31 mouse cellular contexts compared by ENCODE assay signal in the genomic region with DNA sequence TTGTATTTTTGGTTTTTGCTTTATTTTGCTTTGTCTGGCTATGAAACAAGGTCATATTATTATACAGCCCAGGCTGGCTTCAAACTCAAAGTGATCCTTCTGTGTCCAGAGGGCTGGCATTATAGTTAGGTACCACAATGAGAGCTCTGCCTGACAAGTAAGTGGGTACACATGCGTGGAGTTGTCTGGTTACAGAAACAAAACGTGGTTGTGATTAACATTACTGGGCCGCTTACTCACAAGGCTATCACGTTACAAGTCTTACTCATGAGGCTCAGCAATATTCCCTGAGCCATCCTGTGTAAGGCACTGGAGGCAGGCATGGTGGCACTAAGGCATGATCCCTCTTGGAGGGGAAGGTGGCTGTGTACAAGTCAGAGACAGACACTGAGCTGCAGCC. TPM values are rescaled to one million over a fixed set of nuclear protein-coding genes. Genes with fewer than 3 reads are reported as not detected.
DNase-seq lines count a peak whose midpoint lies in the region; ATAC-seq lines count a peak whose summit lies in the region.
"Had no signal": no experiment of that assay in that cellular context is flagged by ENCODE, and none has a peak within 500 bp of the region (broad histone marks: within the 10 kb centered on the region; RNA-seq: fewer than 3 reads in every experiment).

No protein-coding gene starts in this region.

- peak; percentile 61 for DNase-seq in 3134 (ENCODE audit: extremely low read depth, insufficient read length, low spot score)
- DNase-seq in NIH3T3 (ENCODE audit: low read depth): peak; percentile 91
- peak; percentile 61 for DNase-seq in forelimb bud, embryonic 11.5 days (ENCODE audit: low read depth, low spot score)
- DNase-seq in hindbrain, embryonic 14.5 days (ENCODE audit: low spot score): no peak
- DNase-seq in kidney, postnatal 10 days: no peak
- DNase-seq: adrenal gland, postnatal 25 days; B cell, adult 2 months; cerebellum, adult 8-10 months; cerebellum, postnatal 36 days; gastrocnemius, postnatal 14 days; heart, adult 18-20 months; heart, postnatal 14 days; kidney, adult 18-20 months; lung, embryonic 14.5 days; right cerebral cortex, postnatal 14 days; spleen, adult 18-20 months; thymus, postnatal 25 days had no signal

- H3K9me3 ChIP-seq in embryonic facial prominence, embryonic 12.5 days: no peaks in the 10 kb centered on the region
- no peaks in the 10 kb centered on the region for H3K9me3 ChIP-seq in hindbrain, embryonic 14.5 days (ENCODE audit: control insufficient read depth, low read length)
- peaks cover 3% of the 10 kb centered on the region; the same call in 1 of the 2 replicates for H3K9me3 ChIP-seq in midbrain, embryonic 13.5 days
- no peaks in the 10 kb centered on the region for H3K9me3 ChIP-seq in hindbrain, embryonic 16.5 days (ENCODE audit: control insufficient read depth, low read length)
- H3K9me3 ChIP-seq: heart, embryonic 13.5 days; midbrain, embryonic 12.5 days had no signal

- no peak overlapping the region for H3K4me2 ChIP-seq in embryonic facial prominence, embryonic 12.5 days (replicated peaks)
- no peak overlapping the region for H3K4me2 ChIP-seq in hindbrain, embryonic 14.5 days (replicated peaks)
- no peak overlapping the region for H3K4me2 ChIP-seq in midbrain, embryonic 13.5 days (replicated peaks)
- no peak overlapping the region for H3K4me2 ChIP-seq in hindbrain, embryonic 16.5 days (ENCODE audit: low read length)
- H3K4me2 ChIP-seq: heart, embryonic 13.5 days; lung, embryonic 14.5 days; midbrain, embryonic 12.5 days had no signal

- H3K4me3 ChIP-seq in embryonic facial prominence, embryonic 12.5 days: no peak overlapping the region
- no peak overlapping the region for H3K4me3 ChIP-seq in hindbrain, embryonic 14.5 days (replicated peaks; ENCODE audit: low read length)
- H3K4me3 ChIP-seq in midbrain, embryonic 13.5 days (replicated peaks): no peak overlapping the region
- H3K4me3 ChIP-seq in hindbrain, embryonic 16.5 days (ENCODE audit: low read length): no peak overlapping the region
- H3K4me3 ChIP-seq: erythroblast, embryonic 14.5 days; heart, embryonic 13.5 days; midbrain, embryonic 12.5 days had no signal

- 19% methylated on average over 4 of the region's 4 CpGs for WGBS in embryonic facial prominence, embryonic 12.5 days
- 88% methylated on average over 4 of the region's 4 CpGs for WGBS in hindbrain, embryonic 14.5 days
- WGBS in midbrain, embryonic 13.5 days: 89% methylated on average over 4 of the region's 4 CpGs
- 78% methylated on average over 4 of the region's 4 CpGs for WGBS in hindbrain, embryonic 16.5 days

- H3K9ac ChIP-seq in embryonic facial prominence, embryonic 12.5 days: no peak overlapping the region
- no peak overlapping the region for H3K9ac ChIP-seq in hindbrain, embryonic 14.5 days
- H3K9ac ChIP-seq in midbrain, embryonic 13.5 days (replicated peaks): no peak overlapping the region
- H3K9ac ChIP-seq in hindbrain, embryonic 16.5 days (ENCODE audit: low read depth, low read length): no peak overlapping the region
- H3K9ac ChIP-seq: heart, embryonic 13.5 days; liver, embryonic 14.5 days; lung, embryonic 14.5 days; midbrain, embryonic 12.5 days had no signal

- peak overlapping the region; percentile 70; the same call in 1 of the 2 replicates for H3K27ac ChIP-seq in embryonic facial prominence, embryonic 12.5 days
- no peak overlapping the region for H3K27ac ChIP-seq in hindbrain, embryonic 14.5 days
- no peak overlapping the region for H3K27ac ChIP-seq in midbrain, embryonic 13.5 days
- no peak overlapping the region for H3K27ac ChIP-seq in hindbrain, embryonic 16.5 days (ENCODE audit: low read depth, low read length)
- H3K27ac ChIP-seq: heart, embryonic 13.5 days; kidney, postnatal 0 days; liver, embryonic 14.5 days; midbrain, embryonic 12.5 days had no signal

- ATAC-seq in embryonic facial prominence, embryonic 12.5 days (ENCODE audit: insufficient number of reproducible peaks, insufficient read depth, low FRiP score, low TSS enrichment): 0 out of 2 replicates have a peak, but pooled peaks have one; percentile 44
- no peak for ATAC-seq in hindbrain, embryonic 14.5 days (ENCODE audit: low FRiP score)
- ATAC-seq in midbrain, embryonic 13.5 days: no peak
- no peak for ATAC-seq in hindbrain, embryonic 16.5 days
- ATAC-seq: forebrain, embryonic 14.5 days; inflammation-experienced regulatory T-cells, adult 6 months had no signal

- peaks cover 14% of the 10 kb centered on the region; the same call in 1 of the 2 replicates for H3K4me1 ChIP-seq in embryonic facial prominence, embryonic 12.5 days
- H3K4me1 ChIP-seq in hindbrain, embryonic 14.5 days (replicated peaks; ENCODE audit: control insufficient read depth, insufficient read depth, low read length): no peaks in the 10 kb centered on the region
- 0 out of 2 replicates have a peak, but pooled peaks cover 6% of the 10 kb centered on the region for H3K4me1 ChIP-seq in midbrain, embryonic 13.5 days (replicated peaks)
- no peaks in the 10 kb centered on the region for H3K4me1 ChIP-seq in hindbrain, embryonic 16.5 days (ENCODE audit: control insufficient read depth, insufficient read depth, low read depth, low read length)
- H3K4me1 ChIP-seq: midbrain, embryonic 12.5 days had no signal

- H3K36me3 ChIP-seq in embryonic facial prominence, embryonic 12.5 days: no peaks in the 10 kb centered on the region
- no peaks in the 10 kb centered on the region for H3K36me3 ChIP-seq in hindbrain, embryonic 14.5 days (replicated peaks; ENCODE audit: control insufficient read depth, insufficient read depth)
- H3K36me3 ChIP-seq in midbrain, embryonic 13.5 days: no peaks in the 10 kb centered on the region
- H3K36me3 ChIP-seq in hindbrain, embryonic 16.5 days (ENCODE audit: control insufficient read depth, insufficient read depth, low read length): no peaks in the 10 kb centered on the region
- H3K36me3 ChIP-seq: heart, embryonic 13.5 days; midbrain, embryonic 12.5 days had no signal

- H3K27me3 ChIP-seq in embryonic facial prominence, embryonic 12.5 days: no peaks in the 10 kb centered on the region
- no peaks in the 10 kb centered on the region for H3K27me3 ChIP-seq in hindbrain, embryonic 14.5 days (ENCODE audit: control insufficient read depth, insufficient read depth, low read length)
- no peaks in the 10 kb centered on the region for H3K27me3 ChIP-seq in midbrain, embryonic 13.5 days
- no peaks in the 10 kb centered on the region for H3K27me3 ChIP-seq in hindbrain, embryonic 16.5 days (replicated peaks; ENCODE audit: control insufficient read depth, insufficient read depth, low read length)
- H3K27me3 ChIP-seq: heart, embryonic 13.5 days; midbrain, embryonic 12.5 days had no signal

RNA-seq across cellular contexts. Expression of a gene that starts 49.4 kb away (rescaled TPM):
- 0.19 and 0.29 TPM in 2 replicates for polyA plus RNA-seq in embryonic facial prominence, embryonic 12.5 days (2016; fragmentation: Nextera tagmentation; extraction: Ambion mirVana)
- polyA plus RNA-seq in hindbrain, embryonic 14.5 days (2014; fragmentation: Nextera tagmentation; extraction: Ambion mirVana): 0.95 and 1.3 TPM in 2 replicates
- polyA plus RNA-seq in midbrain, embryonic 13.5 days (2015; fragmentation: Nextera tagmentation; extraction: Ambion mirVana): 0.78 and 1.3 TPM in 2 replicates
- polyA plus RNA-seq in hindbrain, embryonic 16.5 days (2015; fragmentation: Nextera tagmentation; extraction: Ambion mirVana): 1.8 and 2.3 TPM in 2 replicates
- polyA plus RNA-seq: erythroblast, embryonic 14.5 days; hindbrain, embryonic 11.5 days; inflammation-experienced regulatory T-cells, adult 6 months had no signal

RNA-seq across cellular contexts. Expression of a gene that starts 50.9 kb away (rescaled TPM):
- polyA plus RNA-seq in embryonic facial prominence, embryonic 12.5 days (2016; fragmentation: Nextera tagmentation; extraction: Ambion mirVana): not detected in 2 replicates
- not detected in 2 replicates for polyA plus RNA-seq in hindbrain, embryonic 14.5 days (2014; fragmentation: Nextera tagmentation; extraction: Ambion mirVana)
- not detected in 2 replicates for polyA plus RNA-seq in midbrain, embryonic 13.5 days (2015; fragmentation: Nextera tagmentation; extraction: Ambion mirVana)
- polyA plus RNA-seq in hindbrain, embryonic 16.5 days (2015; fragmentation: Nextera tagmentation; extraction: Ambion mirVana): not detected in 2 replicates
- polyA plus RNA-seq: brain, embryonic 14.5 days; erythroblast, embryonic 14.5 days; forebrain, embryonic 14.5 days; heart, embryonic 13.5 days; hindbrain, embryonic 11.5 days; inflammation-experienced regulatory T-cells, adult 6 months; kidney, postnatal 0 days; limb, embryonic 14.5 days; liver, embryonic 14.5 days; lung, embryonic 14.5 days; midbrain, embryonic 12.5 days; neural tube, embryonic 11.5 days had no signal

Comparison
In these comparisons a context has a peak if more than half of its experiments do, and no peak if none do; other contexts are left out.
1. DNase-seq: peak in 3134 (single experiment), NIH3T3 (single experiment) and forelimb bud, embryonic 11.5 days (single experiment); none in hindbrain, embryonic 14.5 days (single experiment) and kidney, postnatal 10 days (single experiment).